Mouse (Mus musculus): ENCODE results near the gene Mul1. TPM values are rescaled to one million over a fixed set of nuclear protein-coding genes. Genes with fewer than 3 reads are reported as not detected.

Gene Mul1
- polyA plus RNA-seq, 1 experiment = 28.2 TPM

- H3K27ac ChIP-seq (ENCODE audit: insufficient read depth, low read length) = 0 out of 2 replicates have a peak overlapping the region, but pooled peaks have one; percentile 2
- no peak for TF ChIP-seq CTCF (IDR thresholded peaks at IDR 0.05; ENCODE audit: extremely low read depth, insufficient read depth, low read length)
- no peak for TF ChIP-seq POLR2A (IDR thresholded peaks at IDR 0.05; ENCODE audit: extremely low read depth, insufficient read depth, low read length)
- peaks cover 8% of the 10 kb centered on the region for H3K4me1 ChIP-seq (ENCODE audit: control insufficient read depth, insufficient read depth, low read length)
- H3K4me3 ChIP-seq (ENCODE audit: insufficient read depth, low read length) = peak overlapping the region; percentile 100
These were observed 23.7 kb downstream of the Mul1 start for GRCm38 (mm10) chr4:138458171-138458570.

- Histone ChIP-seq H3K27ac (ENCODE audit: insufficient read depth, low read length) (0 out of 2 replicates have a peak overlapping the region, but pooled peaks have one; percentile 2), H3K4me1 (ENCODE audit: control insufficient read depth, insufficient read depth, low read length) (peaks cover 12% of the 10 kb centered on the region), H3K4me3 (ENCODE audit: insufficient read depth, low read length) (peak overlapping the region; percentile 100)
- TF ChIP-seq POLR2A (IDR thresholded peaks at IDR 0.05; ENCODE audit: extremely low read depth, insufficient read depth, low read length) (peak; percentile 49), CTCF (IDR thresholded peaks at IDR 0.05; ENCODE audit: extremely low read depth, insufficient read depth, low read length) (no peak)
These were observed 24.4 kb downstream of the Mul1 start for GRCm38 (mm10) chr4:138458735-138459440.

- no peak overlapping the region for H3K27ac ChIP-seq (ENCODE audit: insufficient read depth, low read length)
- TF ChIP-seq POLR2A (IDR thresholded peaks at IDR 0.05; ENCODE audit: extremely low read depth, insufficient read depth, low read length) = no peak
- TF ChIP-seq CTCF (IDR thresholded peaks at IDR 0.05; ENCODE audit: extremely low read depth, insufficient read depth, low read length) = no peak
- peaks cover 12% of the 10 kb centered on the region for H3K4me1 ChIP-seq (ENCODE audit: control insufficient read depth, insufficient read depth, low read length)
- H3K4me3 ChIP-seq (ENCODE audit: insufficient read depth, low read length) = no peak overlapping the region
These were observed 25.3 kb downstream of the Mul1 start for GRCm38 (mm10) chr4:138459775-138460174.

- no peak for TF ChIP-seq CTCF (IDR thresholded peaks at IDR 0.05; ENCODE audit: extremely low read depth, insufficient read depth, low read length)
- TF ChIP-seq POLR2A (IDR thresholded peaks at IDR 0.05; ENCODE audit: extremely low read depth, insufficient read depth, low read length) = 0 out of 2 replicates have a peak, but pooled peaks have one; percentile 19
- Histone ChIP-seq H3K4me1 (ENCODE audit: control insufficient read depth, insufficient read depth, low read length) (peaks cover 14% of the 10 kb centered on the region), H3K4me3 (ENCODE audit: insufficient read depth, low read length) (no peak overlapping the region), H3K27ac (ENCODE audit: insufficient read depth, low read length) (no peak overlapping the region)
These were observed 26.4 kb downstream of the Mul1 start for GRCm38 (mm10) chr4:138460910-138461309.

- Histone ChIP-seq H3K27ac (ENCODE audit: insufficient read depth, low read length) (no peak overlapping the region), H3K4me3 (ENCODE audit: insufficient read depth, low read length) (no peak overlapping the region), H3K4me1 (ENCODE audit: control insufficient read depth, insufficient read depth, low read length) (peaks cover 14% of the 10 kb centered on the region)
- TF ChIP-seq CTCF (IDR thresholded peaks at IDR 0.05; ENCODE audit: extremely low read depth, insufficient read depth, low read length) = no peak
- no peak for TF ChIP-seq POLR2A (IDR thresholded peaks at IDR 0.05; ENCODE audit: extremely low read depth, insufficient read depth, low read length)
These were observed 27.0 kb downstream of the Mul1 start for GRCm38 (mm10) chr4:138461471-138461870.

GRCm38 (mm10) chr4:138462971-138463831, 28.7 kb downstream of the Mul1 start:
- no peak overlapping the region for H3K4me3 ChIP-seq (ENCODE audit: insufficient read depth, low read length)
- peaks cover 13% of the 10 kb centered on the region for H3K4me1 ChIP-seq (ENCODE audit: control insufficient read depth, insufficient read depth, low read length)
- TF ChIP-seq POLR2A (IDR thresholded peaks at IDR 0.05; ENCODE audit: extremely low read depth, insufficient read depth, low read length) = no peak
- no peak for TF ChIP-seq CTCF (IDR thresholded peaks at IDR 0.05; ENCODE audit: extremely low read depth, insufficient read depth, low read length)
- peak overlapping the region; percentile 94 for H3K27ac ChIP-seq (ENCODE audit: insufficient read depth, low read length)

- no peak for TF ChIP-seq CTCF (IDR thresholded peaks at IDR 0.05; ENCODE audit: extremely low read depth, insufficient read depth, low read length)
- Histone ChIP-seq H3K27ac (ENCODE audit: insufficient read depth, low read length) (peak overlapping the region; percentile 94), H3K4me1 (ENCODE audit: control insufficient read depth, insufficient read depth, low read length) (peaks cover 17% of the 10 kb centered on the region), H3K4me3 (ENCODE audit: insufficient read depth, low read length) (no peak overlapping the region)
These were observed 29.5 kb downstream of the Mul1 start for GRCm38 (mm10) chr4:138463832-138464487.

GRCm38 (mm10) chr4:138464667-138465353, 30.3 kb downstream of the Mul1 start:
- Histone ChIP-seq H3K4me3 (ENCODE audit: insufficient read depth, low read length) (no peak overlapping the region), H3K27ac (ENCODE audit: insufficient read depth, low read length) (no peak overlapping the region)

GRCm38 (mm10) chr4:138465446-138465845, 31.0 kb downstream of the Mul1 start:
- Histone ChIP-seq H3K4me3 (ENCODE audit: insufficient read depth, low read length) (no peak overlapping the region), H3K27ac (ENCODE audit: insufficient read depth, low read length) (no peak overlapping the region), H3K4me1 (ENCODE audit: control insufficient read depth, insufficient read depth, low read length) (peaks cover 17% of the 10 kb centered on the region)
- TF ChIP-seq CTCF (IDR thresholded peaks at IDR 0.05; ENCODE audit: extremely low read depth, insufficient read depth, low read length) (no peak), POLR2A (IDR thresholded peaks at IDR 0.05; ENCODE audit: extremely low read depth, insufficient read depth, low read length) (no peak)

More at GRCm38 (mm10) chr4:138464667-138465353, 30.3 kb downstream of the Mul1 start:
- no peak for TF ChIP-seq CTCF (IDR thresholded peaks at IDR 0.05; ENCODE audit: extremely low read depth, insufficient read depth, low read length)
- no peak for TF ChIP-seq POLR2A (IDR thresholded peaks at IDR 0.05; ENCODE audit: extremely low read depth, insufficient read depth, low read length)
- peaks cover 17% of the 10 kb centered on the region for H3K4me1 ChIP-seq (ENCODE audit: control insufficient read depth, insufficient read depth, low read length)
